Mouse (Mus musculus) mouse embryonic stem cell (cell line): Measurements from ENCODE around the gene Ankrd53.
"Not testable (repeated sequence)": the region's sequence is repeated elsewhere in the genome, so short reads cannot be mapped to it uniquely, and the experiment has no call there.

Experiments
- in situ Hi-C, 2 experiments: fragments of 300-500 bp; cut with MboI; formaldehyde crosslinking; loops; 1 replicate in 1 of 2; 3 replicates in 1 of 2; pipeline ENCODE4 v1.14.3; 2019 to 2020; ENCODE audit warnings: low sequenced_read_pairs in 2 of 2, low pct_unique_long_range_greater_than_20kb in 1 of 2, mixed read lengths in 1 of 2; ENCODE audit not compliant: unreplicated experiment in 1 of 2

Gene Ankrd53

DNA sequence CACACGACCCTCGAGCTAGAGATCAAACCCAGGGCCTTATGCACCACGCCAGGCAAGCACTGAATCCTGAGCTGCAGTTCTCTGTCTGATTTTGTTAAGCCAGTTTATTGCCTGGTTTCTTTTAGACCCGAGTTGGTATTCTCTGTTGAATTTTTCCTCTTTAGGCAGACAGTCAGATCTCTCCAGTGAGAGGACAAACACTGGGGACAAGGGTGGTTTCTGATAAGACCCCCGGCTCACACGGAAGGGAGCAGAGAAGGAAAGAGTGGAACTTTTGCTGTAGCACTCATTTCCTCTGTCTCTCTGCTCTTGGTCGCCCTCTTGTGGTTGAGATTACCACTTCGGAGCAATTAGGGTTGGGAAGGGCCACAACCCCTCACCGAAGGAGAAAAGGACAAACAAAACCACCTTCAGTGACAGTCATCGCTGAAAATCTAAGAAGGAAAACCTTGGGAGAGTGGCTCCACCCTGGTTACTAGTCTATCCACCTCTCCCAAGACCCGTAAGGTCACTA is 12.2 kb upstream of the Ankrd53 start:
- in situ Hi-C loops: loop anchor here in 1 of 2 experiments (5.0 kb wide), 1 partner anchor 63 kb away; no protein-coding TSS in a partner anchor

DNA sequence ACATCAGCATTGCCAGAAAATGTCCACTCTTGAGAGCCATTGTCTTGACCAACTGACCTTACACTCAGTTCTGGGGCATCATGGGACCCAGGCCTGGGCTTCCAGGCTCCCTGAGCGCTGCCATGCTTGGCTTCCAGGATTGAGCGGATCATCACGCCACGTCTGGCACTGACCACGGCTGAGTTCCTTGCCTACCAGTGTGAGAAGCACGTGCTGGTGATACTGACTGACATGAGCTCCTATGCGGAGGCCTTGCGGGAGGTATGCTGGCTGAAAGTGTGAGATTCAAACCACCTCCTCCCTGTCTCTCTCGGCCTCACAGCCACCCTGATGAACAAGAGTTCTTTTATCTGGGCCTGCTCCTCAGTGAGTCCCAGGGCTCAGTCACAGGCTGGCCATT is 6.4 kb upstream of the Ankrd53 start:
- in situ Hi-C loops: no loop called here

DNA sequence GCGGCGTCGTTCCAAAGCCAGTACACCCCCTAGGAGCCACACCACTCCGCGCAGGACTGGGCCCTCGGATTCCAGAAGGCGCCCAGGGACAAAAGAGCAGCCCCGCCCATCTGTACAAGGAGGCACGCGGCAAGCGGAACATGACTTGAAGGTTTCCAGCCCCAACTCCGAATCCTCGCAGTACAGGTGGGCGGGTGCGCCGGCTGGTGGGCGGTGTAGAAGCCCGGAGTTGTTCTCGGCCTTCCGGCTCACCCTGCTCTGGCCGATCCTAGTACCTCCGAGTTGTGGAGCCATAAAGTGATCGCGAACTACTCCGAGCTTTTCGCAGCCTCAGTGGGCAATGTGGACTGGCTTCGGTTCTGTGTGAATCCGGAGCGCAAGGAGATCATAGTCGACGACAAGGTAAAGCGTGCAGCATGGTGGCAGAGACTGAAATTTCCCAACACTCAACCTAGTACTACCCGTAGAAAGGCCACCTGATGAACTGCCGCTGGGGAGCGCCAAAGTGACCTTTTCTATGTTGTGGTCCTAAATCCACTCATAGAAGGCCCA is 512 bp downstream of the Ankrd53 start:
- in situ Hi-C loops: no loop called here

DNA sequence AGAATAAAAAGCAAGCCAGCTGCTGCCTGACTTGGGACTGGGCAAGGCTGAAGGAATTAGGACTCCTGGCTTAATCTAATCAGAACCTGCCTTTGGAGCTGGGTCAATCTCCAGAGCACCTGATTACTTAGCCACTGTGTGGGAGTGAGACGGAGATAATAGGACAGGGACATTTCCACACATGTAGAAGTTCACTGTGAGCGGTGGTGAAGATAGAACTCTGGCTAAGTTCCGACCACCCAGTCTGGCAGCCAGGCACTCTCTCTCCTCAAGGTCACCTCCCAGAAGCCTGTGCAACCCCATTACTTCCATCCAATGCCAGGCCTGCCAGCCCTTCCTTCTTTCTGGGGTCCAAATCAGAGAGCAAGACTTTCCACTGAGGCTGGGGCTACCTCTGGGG is 4.5 kb downstream of the Ankrd53 start:
- in situ Hi-C loops: no loop called here

DNA sequence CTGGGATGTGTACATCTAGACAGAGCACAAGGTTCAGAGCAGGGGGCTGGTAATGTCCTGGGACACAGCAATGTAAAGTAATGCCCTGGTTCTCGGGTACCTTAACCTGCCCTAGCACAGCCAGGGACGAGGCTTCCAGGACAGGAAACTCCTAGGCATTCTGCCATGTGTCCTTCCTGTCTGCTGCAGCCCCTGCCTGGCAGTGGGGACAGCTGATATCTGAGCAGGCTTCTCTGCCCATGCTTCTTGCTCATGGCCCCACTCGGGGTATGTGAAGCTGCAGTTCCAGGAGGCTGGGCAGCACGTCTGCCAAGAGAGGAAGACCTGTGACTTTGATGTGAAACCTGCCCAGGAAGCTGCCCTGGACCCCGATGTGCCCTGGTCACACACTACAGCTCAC is 6.0 kb downstream of the Ankrd53 start:
- in situ Hi-C loops: no loop called here

DNA sequence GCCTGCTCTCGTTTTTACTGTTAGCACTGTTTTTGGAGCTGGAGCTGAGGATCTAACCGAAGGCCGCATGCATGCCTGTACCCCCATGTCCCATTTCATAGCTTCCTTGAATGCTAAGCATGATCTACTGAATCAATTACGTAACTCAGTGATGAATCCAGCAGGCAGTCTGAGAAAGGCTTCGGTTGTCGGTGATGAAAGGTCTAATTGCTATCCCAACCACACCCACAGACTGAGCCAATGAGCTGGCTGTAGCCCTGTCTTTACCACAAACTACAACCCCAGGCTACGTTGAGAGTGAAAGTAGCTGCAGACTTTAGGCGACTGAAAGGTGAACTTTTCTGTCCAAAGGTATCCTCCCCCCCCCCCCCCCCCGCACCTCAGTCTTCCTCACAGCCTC is 11.7 kb downstream of the Ankrd53 start:
- in situ Hi-C loops: no loop called here

DNA sequence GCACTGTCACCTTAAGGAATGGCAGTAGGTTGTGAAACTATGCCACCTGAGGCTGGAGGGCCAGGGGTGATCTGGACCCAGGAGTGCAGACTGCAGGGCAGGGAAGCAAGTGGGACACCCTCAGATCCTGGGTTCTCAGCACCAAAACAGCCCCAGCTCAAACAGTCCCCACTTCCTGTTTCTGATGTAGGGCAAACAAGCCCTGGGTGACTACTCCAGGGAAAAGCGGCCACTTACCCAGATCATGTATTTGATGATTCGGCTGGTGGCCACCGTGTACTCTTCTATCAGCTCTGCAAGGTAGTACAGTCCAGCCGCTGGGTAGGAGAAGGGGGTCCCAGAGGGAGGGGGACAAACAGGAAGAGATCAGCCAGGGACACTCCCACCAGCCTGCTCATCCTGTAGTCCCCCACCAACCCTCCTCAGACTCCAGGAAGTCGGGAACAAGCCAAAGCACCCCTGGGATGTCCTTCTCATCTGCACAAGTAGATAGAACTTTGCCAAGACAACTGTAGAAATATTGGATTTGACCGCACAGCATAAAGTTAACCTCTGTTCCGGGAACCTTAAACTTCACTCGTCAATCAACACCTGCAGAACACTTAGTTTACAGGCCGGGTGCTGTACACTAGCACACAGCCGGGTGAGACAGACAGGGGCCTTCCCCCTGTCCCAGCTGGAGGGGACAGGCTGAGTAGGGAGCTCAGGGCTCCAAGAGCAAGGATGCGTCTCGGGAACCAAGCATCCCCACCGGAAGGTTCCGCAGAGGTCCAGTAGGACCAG is 12.5 kb downstream of the Ankrd53 start:
- in situ Hi-C loops: loop anchor here in 1 of 2 experiments (5.0 kb wide), 1 partner anchor 83 kb away; no protein-coding TSS in a partner anchor

DNA sequence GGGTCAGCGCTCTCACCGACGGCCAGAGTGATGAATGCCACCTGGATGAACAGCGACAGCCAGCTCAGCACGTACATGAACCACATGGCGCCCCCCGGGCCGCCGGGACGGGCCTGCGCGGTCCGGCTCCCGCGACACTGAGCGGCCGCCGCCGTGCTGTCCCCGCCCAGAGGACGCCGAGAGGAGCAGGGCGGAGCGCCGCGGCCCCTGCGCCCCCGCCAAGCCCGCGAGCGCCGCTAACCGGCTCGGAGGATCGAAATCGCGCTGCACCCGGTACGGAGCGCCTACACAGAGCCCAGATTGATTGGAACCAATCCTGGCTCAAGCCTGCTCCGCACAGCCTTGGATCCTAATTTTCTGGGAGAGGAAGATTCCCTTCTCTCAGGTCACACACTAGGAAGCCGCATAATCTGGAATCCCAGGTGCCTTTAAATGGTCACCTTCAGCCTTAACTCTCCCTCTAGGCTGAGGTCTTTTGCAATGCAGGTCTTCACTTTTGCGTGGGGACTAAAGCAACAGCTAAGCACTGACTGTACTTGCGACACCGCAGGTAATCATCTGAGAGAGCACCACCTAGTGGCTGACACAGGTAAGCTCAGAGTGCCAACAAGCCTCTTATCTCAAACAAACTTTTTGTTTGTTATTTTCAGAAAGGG is 13.3 kb downstream of the Ankrd53 start, which contains the start of gene Tex261:
Gene Tex261, minus strand, starts transcription at position 176 of the 656 bp plus-strand sequence.
- in situ Hi-C loops: loop anchor here in 1 of 2 experiments (5.0 kb wide), 1 partner anchor 83 kb away; no protein-coding TSS in a partner anchor

DNA sequence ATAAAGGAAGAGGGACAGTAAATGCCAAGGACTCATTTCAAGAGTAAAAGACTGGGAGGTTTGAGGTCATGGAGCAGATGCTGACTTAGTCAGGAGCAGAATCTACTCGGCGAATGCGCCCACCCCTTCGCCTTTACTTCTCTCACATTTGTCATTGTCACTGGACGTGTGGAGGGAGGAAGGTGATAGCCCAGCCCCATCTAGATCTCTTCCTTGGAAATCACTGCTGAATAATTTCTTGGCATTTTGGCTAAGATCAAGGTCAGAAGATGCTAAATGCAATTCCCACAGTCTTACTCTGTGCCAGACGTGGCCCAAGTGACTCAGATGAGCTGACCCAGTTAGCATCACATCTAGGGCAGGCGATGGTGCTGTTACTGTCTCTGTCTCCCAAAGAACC is 15.9 kb downstream of the Ankrd53 start:
- in situ Hi-C loops: loop anchor here in 1 of 2 experiments (5.0 kb wide), 1 partner anchor 86 kb away; no protein-coding TSS in a partner anchor

DNA sequence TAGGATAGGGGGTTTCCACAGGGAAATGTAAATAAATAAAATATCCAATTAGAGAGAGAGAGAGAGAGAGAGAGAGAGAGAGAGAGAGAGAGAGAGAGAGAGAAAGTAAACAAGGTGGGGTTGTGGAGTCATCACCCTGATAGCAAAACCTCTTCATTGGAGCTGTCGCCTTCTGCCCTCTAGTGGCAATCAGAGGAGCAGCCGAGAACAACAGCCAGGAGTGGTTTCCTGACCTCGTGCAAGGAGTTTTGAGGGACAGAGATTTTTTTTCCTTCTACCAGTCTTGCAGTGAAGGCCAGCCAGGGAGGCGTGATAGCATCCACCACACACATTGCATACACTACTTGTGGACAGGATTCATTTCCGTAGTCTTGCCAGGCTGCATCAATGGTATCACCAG is 16.6 kb downstream of the Ankrd53 start:
- in situ Hi-C loops: loop anchor here in 1 of 2 experiments (5.0 kb wide), 1 partner anchor 87 kb away; no protein-coding TSS in a partner anchor

DNA sequence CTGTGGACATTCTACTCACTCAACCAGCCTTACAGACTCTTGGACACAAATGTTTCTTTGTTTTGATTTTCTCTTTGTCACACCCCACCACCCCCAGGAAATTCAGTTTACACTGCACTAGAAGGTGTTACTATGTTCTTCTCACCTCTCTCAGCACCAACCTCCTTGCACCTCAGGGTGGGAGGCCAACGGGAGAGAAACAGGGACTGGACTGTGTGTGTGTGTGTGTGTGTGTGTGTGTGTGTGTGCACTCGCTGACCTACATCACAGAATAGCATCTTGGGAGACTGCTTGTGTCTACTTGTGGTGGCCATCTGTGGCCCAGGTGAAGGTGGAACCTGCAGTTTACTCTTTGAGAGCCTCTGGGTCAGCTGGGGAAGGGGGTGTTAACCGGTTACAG is 24.0 kb downstream of the Ankrd53 start:
- in situ Hi-C loops: no loop called here

DNA sequence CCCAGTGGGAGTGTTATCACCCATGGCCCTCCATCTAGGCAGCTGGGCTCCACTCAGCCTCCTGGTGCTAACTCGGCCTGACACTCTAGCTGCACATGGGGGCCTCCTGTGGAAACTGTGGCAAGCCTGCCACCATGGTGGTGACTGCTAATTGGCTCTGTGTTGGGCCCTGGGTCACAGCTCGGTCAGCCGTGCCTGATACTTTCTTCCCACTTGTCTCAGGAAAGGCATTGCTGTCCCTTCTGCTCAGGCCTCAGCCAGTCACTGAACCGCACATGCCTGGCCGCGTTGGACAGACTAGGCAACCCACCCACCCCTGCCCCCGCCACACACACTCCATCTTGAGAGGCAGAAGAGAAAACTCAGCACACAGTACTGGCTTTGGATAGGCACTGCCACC is 26.1 kb downstream of the Ankrd53 start:
- in situ Hi-C loops: no loop called here

DNA sequence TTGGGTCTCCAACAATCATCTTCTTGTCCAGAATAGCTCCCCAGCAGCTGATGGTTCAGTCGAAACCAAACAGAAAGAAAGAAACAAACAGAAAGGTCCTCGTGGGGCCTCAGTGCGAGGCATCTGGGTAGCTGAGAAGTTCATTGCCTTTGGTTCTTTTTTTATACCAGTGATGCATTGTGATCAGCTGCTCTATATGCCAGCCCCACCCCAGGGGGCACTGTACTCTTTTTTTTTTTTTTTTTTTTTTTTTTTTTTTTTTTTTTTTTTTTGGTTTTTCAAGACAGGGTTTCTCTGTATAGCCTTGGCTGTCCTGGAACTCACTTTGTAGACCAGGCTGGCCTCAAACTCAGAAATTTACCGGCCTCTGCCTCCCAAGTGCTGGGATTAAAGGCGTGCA is 28.1 kb downstream of the Ankrd53 start:
- in situ Hi-C loops: not testable (repeated sequence)

DNA sequence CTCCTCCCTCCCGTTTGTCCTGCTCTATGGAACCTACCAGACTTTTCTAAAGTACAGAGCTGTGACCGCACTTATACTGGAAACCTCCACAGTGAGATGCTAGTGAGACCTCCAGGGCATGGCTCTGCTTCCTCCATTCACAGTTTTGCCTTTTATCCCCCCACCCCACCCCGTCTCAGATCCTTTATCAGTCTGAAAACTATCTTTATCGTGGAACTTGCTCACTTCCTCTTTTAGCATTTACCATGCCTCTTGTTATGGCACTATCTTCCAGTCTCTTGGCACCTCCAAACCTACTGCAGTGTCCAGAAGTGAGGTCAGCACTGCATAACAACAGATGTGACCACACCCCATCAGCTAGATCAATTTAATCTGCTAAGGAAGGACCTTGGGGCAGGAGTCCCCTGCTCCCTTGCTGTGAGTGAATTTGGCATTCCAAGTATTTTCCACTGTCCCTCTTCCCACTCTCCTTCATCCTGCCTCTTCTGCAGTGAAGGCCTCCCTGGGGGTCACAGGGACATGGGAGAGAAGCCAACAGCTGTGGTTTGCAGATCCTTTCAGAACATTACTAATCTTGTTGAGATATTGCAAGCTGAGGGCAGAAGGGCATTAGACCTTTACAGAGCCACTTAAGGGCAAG is 28.9 kb downstream of the Ankrd53 start:
- in situ Hi-C loops: no loop called here

DNA sequence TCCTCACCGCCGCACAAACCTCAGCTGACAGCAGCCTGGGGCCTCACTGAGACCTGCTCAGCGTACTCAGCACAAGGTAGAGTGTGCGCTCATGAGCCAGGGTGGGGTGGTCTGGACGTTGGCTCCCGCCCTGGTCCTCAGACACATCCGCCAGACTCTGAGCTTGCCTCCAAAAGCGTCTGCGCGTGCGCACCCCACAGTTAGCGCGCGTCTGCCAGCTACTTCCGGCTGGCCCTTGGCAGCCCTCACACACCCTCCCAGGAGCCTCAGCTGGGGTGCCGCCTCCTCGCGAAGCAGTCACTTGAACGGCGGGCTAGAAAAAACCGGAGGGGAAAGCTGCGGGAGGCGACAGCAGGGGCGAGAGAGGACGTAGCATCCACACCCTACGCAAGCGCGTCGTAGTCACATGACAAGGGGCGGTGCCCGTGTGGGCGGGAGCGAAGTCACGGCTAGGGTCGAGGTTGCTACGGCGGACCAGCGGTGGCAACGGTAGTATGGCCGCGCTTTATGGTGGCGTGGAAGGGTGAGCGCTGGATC is 32.4 kb downstream of the Ankrd53 start, which contains the start of gene Nagk:
Gene Nagk, plus strand, starts transcription at position 223 of the 537 bp plus-strand sequence.
- in situ Hi-C loops: no loop called here

DNA sequence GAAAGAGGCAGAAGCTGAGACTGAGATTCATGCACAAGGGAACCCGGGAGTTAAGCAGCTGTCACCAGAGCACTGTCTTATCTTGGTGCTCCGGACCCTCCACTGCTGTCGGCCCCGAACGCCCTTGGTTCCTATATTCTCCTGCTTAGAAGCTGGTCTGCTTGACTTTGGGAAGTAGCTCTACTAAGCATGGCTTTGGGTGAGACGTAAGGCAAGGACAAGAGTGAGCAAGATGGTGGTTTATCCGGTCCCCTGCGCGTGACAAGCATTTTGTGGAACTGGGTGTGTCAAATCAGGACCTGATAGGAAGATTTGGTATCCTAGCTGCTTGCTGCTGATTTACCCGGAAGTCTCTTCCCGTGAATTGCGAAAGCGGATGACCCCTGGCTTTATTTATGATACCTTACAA is 33.1 kb downstream of the Ankrd53 start:
- in situ Hi-C loops: no loop called here

DNA sequence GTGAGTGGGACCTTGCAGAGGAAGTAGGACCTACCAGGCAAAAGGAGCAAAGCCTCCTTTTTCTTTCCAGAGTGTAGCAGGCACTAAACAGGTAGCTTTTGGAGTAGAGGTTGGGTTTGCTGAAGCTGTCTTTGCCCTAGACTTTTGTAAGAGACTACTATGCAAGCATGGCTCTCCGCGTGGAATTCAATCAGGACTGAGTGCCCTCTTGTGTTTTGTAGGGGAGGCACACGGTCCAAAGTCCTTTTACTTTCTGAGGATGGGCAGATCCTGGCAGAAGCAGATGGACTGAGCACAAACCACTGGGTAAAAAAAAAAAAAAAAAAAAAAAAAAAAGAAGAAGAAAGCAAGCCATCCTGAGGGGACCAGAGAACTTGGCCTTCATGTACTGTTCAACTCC is 34.2 kb downstream of the Ankrd53 start:
- in situ Hi-C loops: no loop called here

DNA sequence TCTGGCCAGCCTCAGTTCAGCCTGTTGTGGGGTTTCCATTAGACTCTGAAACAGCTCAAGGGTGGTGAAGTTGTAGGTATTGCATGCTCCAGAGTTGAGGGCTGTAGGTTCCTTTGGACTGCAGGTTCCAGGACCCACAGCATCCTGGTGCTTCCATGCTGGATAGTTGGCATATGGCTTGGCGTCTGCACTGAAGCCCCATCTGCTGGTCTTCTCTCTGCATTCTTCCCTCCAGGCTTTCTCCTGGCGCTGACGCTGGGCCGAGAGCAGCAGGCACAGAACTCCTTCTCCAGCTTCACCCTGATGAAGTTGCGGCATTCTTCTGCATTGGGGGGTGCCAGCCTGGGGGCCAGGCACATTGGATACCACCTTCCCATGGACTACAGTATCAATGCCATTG is 39.6 kb downstream of the Ankrd53 start:
- in situ Hi-C loops: no loop called here
